Mouse (Mus musculus) lung, adult 2 months (tissue): Measurements from ENCODE around the gene Gkap1.

Source experiments
- CTCF ChIP-seq: fragments of 200-500 bp; IDR thresholded peaks from 2 replicates; pipeline ENCODE4 v1.5.1; 2011; ENCODE audit warnings: mild to moderate bottlenecking, low read length, control low read depth; ENCODE audit not compliant: insufficient read depth
- POLR2A ChIP-seq: fragments of 200-500 bp; IDR thresholded peaks from 2 replicates; pipeline ENCODE4 v1.6.1; 2011; ENCODE audit warnings: low read depth, mild to moderate bottlenecking, control low read depth, low read length, borderline replicate concordance; ENCODE audit errors: extremely low read depth

GRCm38 (mm10) chr13:58273411-58274258 is 1.9 kb downstream of the Gkap1 start:
- TF ChIP-seq CTCF = no peak
- TF ChIP-seq POLR2A = no peak
